Mouse (Mus musculus) forebrain, embryonic 16.5 days (tissue): Measurements from ENCODE around the gene Itgb2. TPM values are rescaled to one million over a fixed set of nuclear protein-coding genes. Genes with fewer than 3 reads are reported as not detected.

Experiments used
- ATAC-seq: fragments of 200-750 bp; cut with Nextera tagmentation; 2 replicates; pipeline ENCODE4 v1.8.0; 2017; ENCODE audit warnings: mild to moderate bottlenecking, moderate library complexity
- H3K27ac ChIP-seq: fragments of 300-500 bp; sonication (generic); 2 replicates; pipeline ENCODE4 v1.5.1; 2014; ENCODE audit warnings: low read length, control low read depth
- H3K27me3 ChIP-seq: fragments of 300-500 bp; sonication (generic); replicated peaks from 2 replicates; pipeline ENCODE4 v1.6.1; 2014; ENCODE audit warnings: low read length; ENCODE audit not compliant: control insufficient read depth, insufficient read depth
- H3K36me3 ChIP-seq: fragments of 300-500 bp; sonication (generic); 2 replicates; pipeline ENCODE4 v1.6.1; 2014; ENCODE audit not compliant: control insufficient read depth, insufficient read depth
- H3K4me1 ChIP-seq: fragments of 300-500 bp; sonication (generic); replicated peaks from 2 replicates; pipeline ENCODE4 v1.6.1; 2014; ENCODE audit warnings: low read length; ENCODE audit not compliant: control insufficient read depth, insufficient read depth
- H3K4me2 ChIP-seq: fragments of 300-500 bp; sonication (generic); 2 replicates; pipeline ENCODE4 v1.6.1; 2014; ENCODE audit warnings: mild to moderate bottlenecking, low read length, control low read depth
- H3K4me3 ChIP-seq: fragments of 300-500 bp; sonication (generic); replicated peaks from 2 replicates; pipeline ENCODE4 v1.5.1; 2014; ENCODE audit warnings: mild to moderate bottlenecking, low read length, control low read depth
- H3K9ac ChIP-seq: fragments of 300-500 bp; sonication (generic); replicated peaks from 2 replicates; pipeline ENCODE4 v1.6.1; 2014; ENCODE audit warnings: low read depth, low read length, control low read depth
- H3K9me3 ChIP-seq: fragments of 300-500 bp; sonication (generic); 2 replicates; pipeline ENCODE4 v1.6.1; 2016; ENCODE audit warnings: low read length; ENCODE audit not compliant: control insufficient read depth
- WGBS: fragments of 180-500 bp; shearing (Covaris S2); extraction: QIAGEN DNeasy Blood & Tissue Kit; methylation state at CpG from one replicate; pipeline ENCODE4 v1.1.7; 2014; 5-methylcytosine and 5-hydroxymethylcytosine counted together
- polyA plus RNA-seq: library from polyadenylated mRNA; unstranded; fragments of >200 nt; fragmentation: Nextera tagmentation; extraction: Ambion mirVana; gene quantifications from 2 replicates; pipeline ENCODE4 v1.2.1, GENCODE M21; 2015

Gene Itgb2
- polyA plus RNA-seq, 1 experiment from 2014 or later, result 0.85 TPM

DNA sequence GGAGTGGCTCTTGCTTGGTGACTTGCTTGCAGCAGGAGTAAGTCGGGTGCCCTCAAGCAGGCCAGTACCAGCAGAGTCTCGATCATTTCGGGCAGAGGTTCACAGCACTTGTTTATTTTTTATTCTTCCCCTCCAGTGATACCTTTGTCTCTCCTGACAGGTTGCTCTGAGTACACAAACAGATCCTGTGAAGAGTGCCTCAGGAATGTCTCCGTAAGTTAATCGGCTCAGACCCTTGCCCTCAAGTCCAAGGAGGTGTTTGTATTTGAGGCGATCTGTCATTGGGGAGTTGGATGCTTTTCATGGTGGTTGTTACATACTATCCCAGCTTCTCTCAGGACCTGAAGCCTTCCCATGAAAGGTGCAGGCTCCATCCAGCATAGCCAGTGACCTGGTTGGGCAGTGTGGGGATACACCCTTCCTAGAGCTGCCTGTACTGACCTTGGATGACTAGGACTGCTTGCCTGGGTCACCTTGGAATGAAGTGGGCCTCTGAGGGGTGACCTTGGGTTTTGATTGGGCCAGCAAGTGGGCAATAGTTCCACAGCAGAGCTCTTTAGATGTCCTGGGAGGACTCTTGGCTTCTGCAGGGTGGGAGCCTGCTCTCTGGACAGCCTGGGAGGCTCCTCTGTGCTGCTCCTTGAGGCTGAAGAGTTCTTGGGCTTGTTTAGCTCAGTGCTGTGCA is 57.2 kb downstream of the Itgb2 start:
- WGBS, result 94% methylated on average over 6 of the region's 6 CpGs
- Histone ChIP-seq H3K9me3 (no peaks in the 10 kb centered on the region), H3K9ac (no peak overlapping the region), H3K27ac (no peak overlapping the region), H3K4me2 (no peak overlapping the region), H3K4me3 (no peak overlapping the region), H3K4me1 (peaks cover 10% of the 10 kb centered on the region), H3K27me3 (no peaks in the 10 kb centered on the region), H3K36me3 (no peaks in the 10 kb centered on the region)
- no peak for ATAC-seq

GRCm38 (mm10) chr10:77588036-77588435 is 58.0 kb downstream of the Itgb2 start:
- no peak overlapping the region for H3K4me2 ChIP-seq
- no peak for ATAC-seq
- 82% methylated on average over 2 of the region's 2 CpGs for WGBS

DNA sequence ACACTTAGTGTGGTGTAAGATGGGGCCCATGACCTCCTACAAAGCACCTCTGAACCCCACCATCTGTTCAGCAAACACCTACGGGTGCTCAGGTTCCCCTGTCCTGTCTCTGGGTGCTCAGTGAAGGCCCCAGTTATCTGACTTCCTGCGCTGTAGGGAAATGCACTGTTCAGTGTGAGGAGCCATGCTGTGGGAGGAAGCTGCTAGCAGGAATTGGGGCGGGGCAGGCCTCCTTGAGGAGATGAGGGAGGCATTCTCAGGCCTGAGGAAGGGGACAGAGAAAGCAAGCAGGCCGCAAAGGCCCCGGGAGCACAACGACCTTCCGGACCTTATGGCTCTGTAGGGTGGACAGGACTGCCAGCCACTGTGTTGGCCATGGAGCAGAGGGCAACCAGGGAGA is 59.1 kb downstream of the Itgb2 start:
- no peak overlapping the region for H3K27ac ChIP-seq
- no peak for ATAC-seq
- H3K36me3 ChIP-seq, result peaks cover 11% of the 10 kb centered on the region
- no peak overlapping the region for H3K4me3 ChIP-seq
- no peak overlapping the region for H3K9ac ChIP-seq
- H3K4me2 ChIP-seq, result no peak overlapping the region
- H3K4me1 ChIP-seq, result no peaks in the 10 kb centered on the region
- H3K9me3 ChIP-seq, result no peaks in the 10 kb centered on the region
- 88% methylated on average over 7 of the region's 7 CpGs for WGBS
- H3K27me3 ChIP-seq, result no peaks in the 10 kb centered on the region

More at GRCm38 (mm10) chr10:77588036-77588435, 58.0 kb downstream of the Itgb2 start:
- H3K4me3 ChIP-seq, result no peak overlapping the region
- no peak overlapping the region for H3K27ac ChIP-seq
- H3K9ac ChIP-seq, result no peak overlapping the region
- H3K4me1 ChIP-seq, result peaks cover 2% of the 10 kb centered on the region
- H3K27me3 ChIP-seq, result no peaks in the 10 kb centered on the region
- H3K36me3 ChIP-seq, result peaks cover 5% of the 10 kb centered on the region; the same call in 1 of the 2 replicates
- H3K9me3 ChIP-seq, result no peaks in the 10 kb centered on the region

DNA sequence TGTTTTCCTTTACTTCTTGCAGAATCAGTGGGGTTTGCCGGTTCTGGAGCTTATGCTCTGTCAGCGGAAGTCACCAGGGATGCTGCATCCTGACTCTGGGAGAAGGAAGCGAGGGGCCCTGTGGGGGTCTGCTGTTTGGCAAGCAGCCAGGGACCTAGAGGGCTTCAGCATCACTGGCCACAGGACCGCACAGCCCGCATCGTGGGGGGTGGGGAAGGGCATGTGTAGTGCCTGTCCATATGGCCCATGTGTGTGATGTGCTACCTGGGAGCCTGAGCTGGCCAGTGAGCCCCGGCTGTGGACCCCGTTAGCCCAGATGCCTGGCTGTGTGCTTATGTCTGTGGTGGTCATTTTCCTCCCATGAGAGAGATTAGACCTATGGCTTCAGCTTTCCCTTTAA is 59.7 kb downstream of the Itgb2 start:
- Histone ChIP-seq H3K36me3 (peaks cover 17% of the 10 kb centered on the region), H3K9ac (no peak overlapping the region), H3K4me3 (no peak overlapping the region), H3K4me2 (no peak overlapping the region), H3K9me3 (no peaks in the 10 kb centered on the region), H3K27ac (no peak overlapping the region), H3K4me1 (no peaks in the 10 kb centered on the region), H3K27me3 (no peaks in the 10 kb centered on the region)
- 74% methylated on average over 8 of the region's 8 CpGs for WGBS
- no peak for ATAC-seq

GRCm38 (mm10) chr10:77590812-77591211 is 60.8 kb downstream of the Itgb2 start:
- peaks cover 17% of the 10 kb centered on the region for H3K36me3 ChIP-seq
- no peak overlapping the region for H3K9ac ChIP-seq
- H3K4me1 ChIP-seq, result no peaks in the 10 kb centered on the region
- no peak overlapping the region for H3K4me3 ChIP-seq
- no peak overlapping the region for H3K27ac ChIP-seq
- peak; percentile 36; the same call in 1 of the 2 replicates for ATAC-seq
- H3K4me2 ChIP-seq, result no peak overlapping the region
- WGBS, result 40% methylated on average over 6 of the region's 6 CpGs
- H3K9me3 ChIP-seq, result no peaks in the 10 kb centered on the region
- H3K27me3 ChIP-seq, result no peaks in the 10 kb centered on the region

GRCm38 (mm10) chr10:77591546-77591945 is 61.5 kb downstream of the Itgb2 start:
- no peak overlapping the region for H3K9ac ChIP-seq
- H3K27me3 ChIP-seq, result no peaks in the 10 kb centered on the region
- peaks cover 17% of the 10 kb centered on the region for H3K36me3 ChIP-seq
- no peak for ATAC-seq
- no peak overlapping the region for H3K4me3 ChIP-seq
- 46% methylated on average over 6 of the region's 6 CpGs for WGBS
- no peaks in the 10 kb centered on the region for H3K9me3 ChIP-seq
- H3K4me1 ChIP-seq, result no peaks in the 10 kb centered on the region
- H3K4me2 ChIP-seq, result no peak overlapping the region
- H3K27ac ChIP-seq, result no peak overlapping the region

DNA sequence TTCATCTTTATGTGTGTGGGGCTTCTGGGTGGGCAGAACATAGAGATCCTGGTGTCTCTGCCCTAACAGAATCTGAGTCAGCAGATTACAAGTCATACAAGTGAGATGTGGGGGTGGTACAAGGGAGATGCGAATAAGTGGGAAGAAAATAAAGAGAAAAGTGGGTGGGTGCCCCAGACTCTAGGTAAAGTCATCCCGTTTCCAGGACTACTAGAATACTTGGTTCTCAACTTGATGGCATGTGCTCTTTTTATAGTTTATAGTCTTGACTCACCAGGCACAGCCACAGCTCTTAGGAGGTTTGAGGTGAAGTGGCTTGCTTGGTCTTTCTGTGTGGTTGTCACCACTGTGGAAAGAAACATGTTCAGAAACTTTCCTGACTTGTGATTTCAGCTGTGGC is 66.0 kb downstream of the Itgb2 start:
- H3K27ac ChIP-seq, result no peak overlapping the region
- H3K9me3 ChIP-seq, result no peaks in the 10 kb centered on the region
- H3K4me1 ChIP-seq, result no peaks in the 10 kb centered on the region
- no peaks in the 10 kb centered on the region for H3K27me3 ChIP-seq
- WGBS, result 97% methylated on average over 2 of the region's 2 CpGs
- peaks cover 29% of the 10 kb centered on the region for H3K36me3 ChIP-seq
- H3K4me2 ChIP-seq, result no peak overlapping the region
- H3K4me3 ChIP-seq, result no peak overlapping the region
- no peak for ATAC-seq
- no peak overlapping the region for H3K9ac ChIP-seq

- no peak overlapping the region for H3K9ac ChIP-seq
Measured at GRCm38 (mm10) chr10:77603021-77603420, 73.0 kb downstream of the Itgb2 start.

DNA sequence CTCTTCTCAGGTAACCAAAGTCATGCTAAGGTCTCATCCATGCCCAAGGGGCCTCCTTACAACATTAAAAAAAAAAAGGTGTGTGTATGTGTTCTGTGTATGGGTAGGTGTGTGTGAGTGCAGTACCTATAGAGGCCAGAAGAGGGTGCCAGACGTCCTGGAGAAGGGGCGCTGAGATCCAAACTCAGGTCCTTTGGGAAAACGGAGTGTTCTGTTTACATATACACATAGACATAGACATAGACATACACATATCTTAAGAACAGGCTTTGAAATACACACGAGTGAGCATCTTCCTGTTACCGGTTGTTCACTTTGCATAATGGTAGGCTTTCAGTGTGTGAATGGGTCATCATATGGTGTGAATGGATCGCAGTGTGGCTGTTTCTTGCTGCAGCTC is 74.1 kb downstream of the Itgb2 start:
- 0 out of 2 replicates have a peak, but pooled peaks cover 3% of the 10 kb centered on the region for H3K9me3 ChIP-seq
- peaks cover 11% of the 10 kb centered on the region for H3K4me1 ChIP-seq
- no peak overlapping the region for H3K4me2 ChIP-seq
- no peak overlapping the region for H3K9ac ChIP-seq
- H3K36me3 ChIP-seq, result peaks cover 2% of the 10 kb centered on the region; the same call in 1 of the 2 replicates
- no peak for ATAC-seq
- H3K27me3 ChIP-seq, result no peaks in the 10 kb centered on the region
- no peak overlapping the region for H3K27ac ChIP-seq
- WGBS, result 89% methylated on average over 6 of the region's 6 CpGs
- no peak overlapping the region for H3K4me3 ChIP-seq

More at GRCm38 (mm10) chr10:77603021-77603420, 73.0 kb downstream of the Itgb2 start:
- ATAC-seq, result no peak
- Histone ChIP-seq H3K27me3 (no peaks in the 10 kb centered on the region), H3K27ac (no peak overlapping the region), H3K4me3 (no peak overlapping the region), H3K9me3 (0 out of 2 replicates have a peak, but pooled peaks cover 3% of the 10 kb centered on the region), H3K4me1 (peaks cover 11% of the 10 kb centered on the region), H3K4me2 (no peak overlapping the region), H3K36me3 (peaks cover 4% of the 10 kb centered on the region)
- WGBS, result 57% methylated on average over 4 of the region's 4 CpGs
